Mouse (Mus musculus): ENCODE data around the gene C1qc. TPM values are rescaled to one million over a fixed set of nuclear protein-coding genes. Genes with fewer than 3 reads are reported as not detected.

Gene C1qc
- polyA plus RNA-seq, 1 experiment from 2014 or later = 15.3 TPM

GRCm38 (mm10) chr4:136852119-136852518, 40.7 kb downstream of the C1qc start:
- Histone ChIP-seq H3K27me3 (ENCODE audit: control insufficient read depth, insufficient read depth, low read length) (no peaks in the 10 kb centered on the region), H3K4me1 (ENCODE audit: control insufficient read depth, insufficient read depth, low read length) (0 out of 2 replicates have a peak, but pooled peaks cover 2% of the 10 kb centered on the region), H3K36me3 (ENCODE audit: control insufficient read depth, insufficient read depth, low read length) (no peaks in the 10 kb centered on the region), H3K27ac (ENCODE audit: low read depth, low read length) (0 out of 2 replicates have a peak overlapping the region, but pooled peaks have one; percentile 1), H3K4me3 (ENCODE audit: low read depth, low read length) (no peak overlapping the region), H3K9me3 (ENCODE audit: control insufficient read depth, low read length) (no peaks in the 10 kb centered on the region), H3K9ac (replicated peaks; ENCODE audit: low read depth, low read length) (no peak overlapping the region), H3K4me2 (ENCODE audit: low read depth, low read length) (no peak overlapping the region)
- no peak for ATAC-seq (ENCODE audit: low read depth)
- 46% methylated on average over 5 of the region's 5 CpGs for WGBS

DNA sequence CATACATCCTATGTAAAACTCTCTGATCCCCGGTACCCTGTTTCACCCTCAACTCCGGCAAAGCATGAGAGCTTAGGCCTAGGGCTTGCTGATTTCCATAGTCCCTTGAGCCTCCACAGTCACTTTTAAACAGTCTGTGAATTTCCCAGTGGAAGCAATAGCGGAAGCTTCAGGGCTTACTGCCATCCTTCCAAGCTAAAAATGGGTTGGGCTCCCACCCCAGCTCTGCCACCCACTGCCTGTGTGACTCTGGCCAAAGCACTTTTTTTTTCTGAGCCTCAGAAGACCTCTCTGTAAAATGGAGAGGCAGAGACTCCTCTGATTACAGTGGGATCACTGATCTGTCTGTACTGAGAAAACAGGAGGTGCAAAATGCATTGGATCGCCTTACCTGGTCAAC, 44.3 kb downstream of the C1qc start:
- ATAC-seq (ENCODE audit: low read depth) = no peak
- WGBS = 67% methylated on average over 4 of the region's 4 CpGs
- Histone ChIP-seq H3K4me3 (ENCODE audit: low read depth, low read length) (no peak overlapping the region), H3K9me3 (ENCODE audit: control insufficient read depth, low read length) (no peaks in the 10 kb centered on the region), H3K27ac (ENCODE audit: low read depth, low read length) (no peak overlapping the region), H3K4me1 (ENCODE audit: control insufficient read depth, insufficient read depth, low read length) (0 out of 2 replicates have a peak, but pooled peaks cover 2% of the 10 kb centered on the region), H3K4me2 (ENCODE audit: low read depth, low read length) (no peak overlapping the region), H3K36me3 (ENCODE audit: control insufficient read depth, insufficient read depth, low read length) (no peaks in the 10 kb centered on the region), H3K27me3 (ENCODE audit: control insufficient read depth, insufficient read depth, low read length) (no peaks in the 10 kb centered on the region), H3K9ac (replicated peaks; ENCODE audit: low read depth, low read length) (no peak overlapping the region)

- 58% methylated on average over 6 of the region's 6 CpGs for WGBS
- ATAC-seq (ENCODE audit: low read depth) = no peak
- H3K4me1 ChIP-seq (ENCODE audit: control insufficient read depth, insufficient read depth, low read length) = 0 out of 2 replicates have a peak, but pooled peaks cover 2% of the 10 kb centered on the region
- no peaks in the 10 kb centered on the region for H3K27me3 ChIP-seq (ENCODE audit: control insufficient read depth, insufficient read depth, low read length)
- no peaks in the 10 kb centered on the region for H3K9me3 ChIP-seq (ENCODE audit: control insufficient read depth, low read length)
- H3K4me3 ChIP-seq (ENCODE audit: low read depth, low read length) = no peak overlapping the region
- H3K4me2 ChIP-seq (ENCODE audit: low read depth, low read length) = no peak overlapping the region
- no peak overlapping the region for H3K27ac ChIP-seq (ENCODE audit: low read depth, low read length)
- H3K36me3 ChIP-seq (ENCODE audit: control insufficient read depth, insufficient read depth, low read length) = no peaks in the 10 kb centered on the region
- no peak overlapping the region for H3K9ac ChIP-seq (replicated peaks; ENCODE audit: low read depth, low read length)
Measured at GRCm38 (mm10) chr4:136847166-136847565, 45.7 kb downstream of the C1qc start.

GRCm38 (mm10) chr4:136842802-136843201, 50.1 kb downstream of the C1qc start:
- Histone ChIP-seq H3K4me3 (ENCODE audit: low read depth, low read length) (no peak overlapping the region), H3K27ac (ENCODE audit: low read depth, low read length) (no peak overlapping the region), H3K4me1 (ENCODE audit: control insufficient read depth, insufficient read depth, low read length) (0 out of 2 replicates have a peak, but pooled peaks cover 1% of the 10 kb centered on the region), H3K27me3 (ENCODE audit: control insufficient read depth, insufficient read depth, low read length) (no peaks in the 10 kb centered on the region), H3K36me3 (ENCODE audit: control insufficient read depth, insufficient read depth, low read length) (no peaks in the 10 kb centered on the region), H3K9ac (replicated peaks; ENCODE audit: low read depth, low read length) (no peak overlapping the region), H3K9me3 (ENCODE audit: control insufficient read depth, low read length) (no peaks in the 10 kb centered on the region), H3K4me2 (ENCODE audit: low read depth, low read length) (no peak overlapping the region)
- WGBS = 85% methylated on average over 10 of the region's 10 CpGs
- ATAC-seq (ENCODE audit: low read depth) = no peak

DNA sequence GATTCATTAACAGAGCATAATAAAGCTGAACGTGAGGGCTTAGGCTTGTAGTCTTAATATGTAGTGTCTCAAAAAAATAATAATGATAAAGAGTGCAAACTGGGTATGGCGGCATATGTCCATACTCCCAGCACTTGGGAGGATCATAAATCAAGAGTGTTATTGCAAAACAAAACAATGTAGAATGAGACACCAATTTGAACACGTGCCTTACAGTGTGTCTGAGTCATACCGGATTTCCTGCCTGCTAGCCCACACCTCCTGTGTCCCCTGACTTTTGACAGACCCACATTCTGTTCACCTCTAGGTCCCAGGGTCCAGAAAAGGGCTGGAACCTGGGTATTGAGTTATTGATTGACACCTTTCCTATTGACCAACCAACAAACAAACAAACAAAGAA, 50.8 kb downstream of the C1qc start:
- no peaks in the 10 kb centered on the region for H3K27me3 ChIP-seq (ENCODE audit: control insufficient read depth, insufficient read depth, low read length)
- WGBS = 84% methylated on average over 4 of the region's 4 CpGs
- no peak for ATAC-seq (ENCODE audit: low read depth)
- H3K4me3 ChIP-seq (ENCODE audit: low read depth, low read length) = no peak overlapping the region
- H3K4me2 ChIP-seq (ENCODE audit: low read depth, low read length) = no peak overlapping the region
- no peak overlapping the region for H3K27ac ChIP-seq (ENCODE audit: low read depth, low read length)
- no peaks in the 10 kb centered on the region for H3K9me3 ChIP-seq (ENCODE audit: control insufficient read depth, low read length)
- peaks cover 2% of the 10 kb centered on the region; the same call in 1 of the 2 replicates for H3K4me1 ChIP-seq (ENCODE audit: control insufficient read depth, insufficient read depth, low read length)
- H3K36me3 ChIP-seq (ENCODE audit: control insufficient read depth, insufficient read depth, low read length) = no peaks in the 10 kb centered on the region
- no peak overlapping the region for H3K9ac ChIP-seq (replicated peaks; ENCODE audit: low read depth, low read length)

DNA sequence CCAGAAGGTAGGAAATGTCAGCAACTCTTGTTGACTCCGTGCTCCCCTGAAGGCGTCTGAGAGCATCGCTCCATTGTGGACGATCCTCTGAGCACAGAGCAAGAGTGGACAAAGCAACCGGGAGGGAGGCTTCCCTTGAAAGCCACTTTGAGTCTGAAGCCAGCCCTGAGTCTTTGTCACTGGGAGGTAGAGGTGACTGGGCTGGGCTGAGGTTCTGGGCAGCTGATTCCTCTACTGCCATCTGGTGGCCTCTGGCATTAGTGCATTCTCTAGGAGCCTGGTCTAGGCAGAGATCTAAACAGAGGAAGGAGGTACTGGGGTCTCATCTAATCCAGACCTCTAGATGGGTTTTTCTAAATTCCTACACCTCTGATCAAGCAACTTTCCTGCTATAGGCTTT, 51.8 kb downstream of the C1qc start:
- Histone ChIP-seq H3K36me3 (ENCODE audit: control insufficient read depth, insufficient read depth, low read length) (no peaks in the 10 kb centered on the region), H3K27ac (ENCODE audit: low read depth, low read length) (no peak overlapping the region), H3K9me3 (ENCODE audit: control insufficient read depth, low read length) (no peaks in the 10 kb centered on the region), H3K9ac (replicated peaks; ENCODE audit: low read depth, low read length) (no peak overlapping the region), H3K4me3 (ENCODE audit: low read depth, low read length) (no peak overlapping the region), H3K27me3 (ENCODE audit: control insufficient read depth, insufficient read depth, low read length) (no peaks in the 10 kb centered on the region), H3K4me1 (ENCODE audit: control insufficient read depth, insufficient read depth, low read length) (peaks cover 7% of the 10 kb centered on the region; the same call in 1 of the 2 replicates), H3K4me2 (ENCODE audit: low read depth, low read length) (no peak overlapping the region)
- 7% methylated on average over 5 of the region's 5 CpGs for WGBS
- ATAC-seq (ENCODE audit: low read depth) = peak; percentile 50

Other genes starting within 250 kb of the C1qc start
- 19.6 and 24.7 TPM in 2 replicates for gene Ephb2, start 57.1 kb downstream of the C1qc start, polyA plus RNA-seq (2014; fragmentation: Nextera tagmentation; extraction: Ambion mirVana)
- gene C1qb, start 6.9 kb downstream of the C1qc start, polyA plus RNA-seq (2014; fragmentation: Nextera tagmentation; extraction: Ambion mirVana) = 28.2 and 49.7 TPM in 2 replicates
- gene C1qa, start 5.7 kb upstream of the C1qc start, polyA plus RNA-seq (2014; fragmentation: Nextera tagmentation; extraction: Ambion mirVana) = 19.6 and 29.3 TPM in 2 replicates
- 9.9 and 13.1 TPM in 2 replicates for gene Epha8, start 63.8 kb upstream of the C1qc start, polyA plus RNA-seq (2014; fragmentation: Nextera tagmentation; extraction: Ambion mirVana)
- 4.7 and 4.8 TPM in 2 replicates for gene Zbtb40, start 155.7 kb upstream of the C1qc start, polyA plus RNA-seq (2014; fragmentation: Nextera tagmentation; extraction: Ambion mirVana)